Mouse (Mus musculus): Measurements from ENCODE around the gene Aprt.

GRCm38 (mm10) chr8:122526084-122526483, 50.6 kb downstream of the Aprt start:
- TF ChIP-seq CTCF (conservative IDR thresholded peaks at IDR 0.05; ENCODE audit: low read length) (no peak), NANOG (IDR thresholded peaks at IDR 0.05; ENCODE audit: borderline replicate concordance, low read length) (no peak), POU5F1 (IDR thresholded peaks at IDR 0.05; ENCODE audit: borderline replicate concordance, low read length) (no peak)
